Mouse (Mus musculus): ENCODE measurements around the gene Tfdp2.

DNA sequence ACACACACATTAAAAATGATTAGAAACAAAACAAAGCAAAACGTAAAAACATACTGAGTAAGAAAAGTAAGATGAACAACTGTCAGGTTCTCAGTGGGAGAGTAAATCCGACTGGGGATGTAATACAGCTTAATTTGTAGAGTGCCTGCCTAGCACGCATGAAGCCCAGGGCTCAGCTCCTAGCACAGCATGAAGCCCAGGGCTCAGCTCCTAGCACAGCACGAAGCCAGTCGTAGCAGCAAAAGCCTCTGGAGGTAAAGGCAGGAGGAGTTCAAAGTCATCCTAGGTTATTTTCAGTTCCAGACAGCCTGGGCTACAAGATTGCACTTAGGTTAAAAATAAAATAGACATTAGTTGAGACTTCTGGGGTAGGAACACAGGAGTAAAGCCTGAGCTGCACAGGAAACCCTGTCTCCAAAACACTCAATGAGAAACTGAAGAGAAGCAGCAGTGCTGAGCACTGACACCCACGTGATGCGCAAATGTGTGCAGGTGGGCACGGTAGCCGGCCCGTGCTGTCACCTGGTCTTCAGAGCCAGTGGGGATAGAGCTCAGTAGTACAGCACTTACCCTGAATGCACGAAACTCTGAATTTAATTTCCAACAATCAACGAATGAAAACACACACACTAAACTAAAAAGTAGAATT, 157.2 kb downstream of the Tfdp2 start:
- TF ChIP-seq POLR2A (IDR thresholded peaks at IDR 0.05; ENCODE audit: insufficient read length, low read depth) (no peak), TCF12 (IDR thresholded peaks at IDR 0.05; ENCODE audit: insufficient read depth, poor library complexity, severe bottlenecking) (no peak), MAX (IDR thresholded peaks at IDR 0.05; ENCODE audit: low read depth) (no peak), USF1 (IDR thresholded peaks at IDR 0.05; ENCODE audit: low read depth) (no peak), REST (IDR thresholded peaks at IDR 0.05; ENCODE audit: insufficient read depth, insufficient read length) (no peak), MYOG (IDR thresholded peaks at IDR 0.05; ENCODE audit: control insufficient read depth in 1 of 3, insufficient read depth in 1 of 3, insufficient read length in 2 of 3, low read depth in 2 of 3) (no peak), SRF (IDR thresholded peaks at IDR 0.05; ENCODE audit: control insufficient read depth, insufficient read length, low read depth) (no peak), E2F4 (IDR thresholded peaks at IDR 0.05; ENCODE audit: insufficient read depth) (no peak), MYOD1 (IDR thresholded peaks at IDR 0.05; ENCODE audit: control insufficient read depth in 1 of 3, insufficient read length in 2 of 3, low read depth in 2 of 3) (no peak), POLR2AphosphoS2 (IDR thresholded peaks at IDR 0.05; ENCODE audit: insufficient read length, low read depth) (no peak)

All from myocyte (in vitro differentiated cells).